Mouse (Mus musculus): Measurements from ENCODE around the gene Esrp2.

Gene Esrp2

GRCm38 (mm10) chr8:106147868-106148565 is 11.2 kb upstream of the Esrp2 start:
- DNase-seq (ENCODE audit: low spot score in 2 of 2): no peak

DNA sequence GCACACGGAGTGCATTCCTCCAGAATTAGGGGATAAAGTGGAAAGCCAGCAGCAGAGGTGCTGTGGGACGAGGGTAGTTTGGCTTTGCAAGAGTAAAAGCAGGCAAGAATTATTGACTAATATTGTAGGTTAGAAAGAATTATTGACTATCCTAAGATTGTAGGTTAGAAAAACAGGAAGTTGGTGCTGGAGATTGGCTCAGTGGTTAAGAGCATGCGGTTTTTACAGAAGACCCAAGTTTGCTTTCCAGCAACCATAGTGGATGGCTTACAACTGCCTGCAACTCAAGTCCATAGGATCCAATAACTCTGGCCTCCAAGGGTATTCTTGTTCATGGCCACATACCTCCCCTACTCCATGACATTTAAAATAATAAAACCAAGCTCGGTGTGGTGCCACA is 9.2 kb upstream of the Esrp2 start:
- no peak for DNase-seq (ENCODE audit: low spot score in 2 of 2)

GRCm38 (mm10) chr8:106145331-106145730 is 8.6 kb upstream of the Esrp2 start:
- no peak for DNase-seq (ENCODE audit: low spot score in 2 of 2)

GRCm38 (mm10) chr8:106140769-106141168 is 4.0 kb upstream of the Esrp2 start:
- peak; percentile 78 to 87 for DNase-seq (ENCODE audit: low spot score in 2 of 2)

- no peak for DNase-seq (ENCODE audit: low spot score in 2 of 2)
Observed at GRCm38 (mm10) chr8:106140191-106140590, 3.4 kb upstream of the Esrp2 start.

- DNase-seq (ENCODE audit: low spot score in 2 of 2): no peak
Observed at GRCm38 (mm10) chr8:106138616-106139015, 1.8 kb upstream of the Esrp2 start.

DNA sequence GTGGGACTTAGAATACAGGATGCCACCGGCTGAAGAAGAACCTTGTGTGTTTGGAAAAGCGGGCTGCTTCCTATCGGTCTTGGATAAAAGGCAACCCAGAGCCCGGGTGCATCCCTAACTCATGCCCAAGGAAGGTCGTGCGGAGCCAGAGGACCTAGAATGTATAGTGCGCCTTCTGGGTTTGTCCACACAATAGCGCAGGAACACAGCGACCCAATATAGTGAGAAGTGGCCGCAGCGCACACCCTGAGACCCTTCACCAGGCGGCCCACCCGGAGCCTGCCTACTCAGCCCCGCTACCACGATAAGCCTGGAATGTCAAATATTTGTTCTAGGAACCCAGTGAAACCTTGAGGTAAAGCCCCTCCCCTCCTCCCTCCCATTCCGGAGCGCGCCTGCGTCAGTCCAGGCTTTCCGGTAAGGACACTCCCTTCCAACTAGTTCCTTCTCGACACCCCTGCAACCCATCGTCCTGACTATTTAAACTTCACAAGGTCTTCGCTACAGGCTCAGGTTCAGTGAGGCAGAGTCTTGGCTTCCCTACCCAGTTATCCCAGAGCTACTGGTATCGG is 1.2 kb upstream of the Esrp2 start:
- peak in 1 of 2 experiments; percentile 54 for DNase-seq (ENCODE audit: low spot score in 2 of 2)

DNA sequence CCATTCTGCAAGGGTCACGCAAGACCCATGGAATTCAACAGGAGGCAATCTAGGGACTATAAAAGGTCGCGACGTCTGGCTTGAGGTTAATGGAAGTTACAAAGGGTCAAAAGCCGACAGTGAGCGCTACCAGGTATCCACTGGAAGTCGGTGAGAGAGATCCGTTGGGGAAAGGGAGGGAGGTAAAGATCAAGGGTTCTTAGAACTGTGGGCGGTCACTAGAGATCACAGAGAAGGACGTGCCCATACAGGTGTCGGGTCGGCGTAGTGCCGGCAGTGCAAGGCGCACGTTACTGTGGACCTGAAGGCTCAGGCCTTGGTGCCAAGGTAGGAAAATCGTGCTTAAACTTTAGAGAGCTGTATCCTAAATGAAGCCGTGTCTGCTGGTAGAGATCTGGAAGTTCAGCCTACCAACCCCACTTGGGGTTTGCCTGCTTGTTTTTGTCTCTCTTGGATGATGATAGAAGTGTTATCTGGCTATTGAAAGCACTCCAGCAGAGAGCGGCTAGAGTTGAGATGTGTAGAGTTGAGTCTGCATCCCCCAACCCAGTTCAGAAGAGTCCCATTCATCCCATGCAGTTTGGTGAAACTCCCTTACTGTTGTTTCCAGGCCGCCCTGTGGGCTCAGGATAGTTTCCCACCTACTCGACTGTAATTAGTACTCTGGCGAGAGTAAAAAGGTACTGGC is 588 bp upstream of the Esrp2 start:
- DNase-seq (ENCODE audit: low spot score in 2 of 2): no peak

DNA sequence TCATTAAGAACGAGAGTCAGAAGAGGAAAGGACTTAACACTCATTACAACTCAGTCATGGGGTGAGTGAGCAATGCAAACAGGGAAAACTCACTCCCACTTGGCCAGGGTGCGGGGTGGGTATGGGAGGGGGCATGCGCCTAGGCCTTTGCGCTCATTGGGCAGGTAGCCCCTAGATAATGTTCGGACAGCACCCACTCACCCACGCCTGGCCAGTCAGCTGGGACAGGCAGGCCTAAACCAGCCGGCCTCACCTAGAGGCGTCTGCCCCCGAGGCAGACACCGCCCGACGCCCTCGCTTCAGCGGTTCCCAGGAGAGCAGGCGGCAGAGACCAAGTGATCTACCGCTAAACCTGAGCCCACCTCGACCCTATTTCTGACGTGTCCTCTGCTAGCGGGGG is 1.1 kb downstream of the Esrp2 start:
- DNase-seq (ENCODE audit: low spot score in 2 of 2): no peak

- DNase-seq (ENCODE audit: low spot score in 2 of 2): no peak
Observed at GRCm38 (mm10) chr8:106134751-106135571, 1.8 kb downstream of the Esrp2 start.

DNA sequence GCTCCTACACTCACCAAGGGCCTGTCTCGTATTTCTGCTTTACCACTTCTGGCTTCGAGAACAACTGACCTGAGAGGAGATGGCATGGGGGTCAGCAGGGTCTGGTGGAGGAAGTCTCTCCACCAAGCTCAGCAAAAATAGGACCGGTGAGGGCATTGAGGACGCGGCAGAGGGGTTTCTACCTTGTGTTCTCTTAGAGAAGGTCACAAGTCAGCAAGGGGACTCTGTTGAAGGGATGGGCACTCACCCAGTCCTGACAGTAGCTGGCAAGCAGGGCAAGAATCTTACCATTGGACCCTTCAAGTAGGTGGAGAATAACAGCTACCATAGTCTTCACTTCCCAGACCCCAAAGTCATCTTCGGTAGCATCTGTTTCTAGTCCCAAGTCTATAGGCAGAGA is 2.8 kb downstream of the Esrp2 start:
- DNase-seq (ENCODE audit: low spot score in 2 of 2): no peak

GRCm38 (mm10) chr8:106133526-106133925 is 3.2 kb downstream of the Esrp2 start:
- no peak for DNase-seq (ENCODE audit: low spot score in 2 of 2)

- DNase-seq (ENCODE audit: low spot score in 2 of 2): no peak
Observed at GRCm38 (mm10) chr8:106132356-106132755, 4.4 kb downstream of the Esrp2 start.

DNA sequence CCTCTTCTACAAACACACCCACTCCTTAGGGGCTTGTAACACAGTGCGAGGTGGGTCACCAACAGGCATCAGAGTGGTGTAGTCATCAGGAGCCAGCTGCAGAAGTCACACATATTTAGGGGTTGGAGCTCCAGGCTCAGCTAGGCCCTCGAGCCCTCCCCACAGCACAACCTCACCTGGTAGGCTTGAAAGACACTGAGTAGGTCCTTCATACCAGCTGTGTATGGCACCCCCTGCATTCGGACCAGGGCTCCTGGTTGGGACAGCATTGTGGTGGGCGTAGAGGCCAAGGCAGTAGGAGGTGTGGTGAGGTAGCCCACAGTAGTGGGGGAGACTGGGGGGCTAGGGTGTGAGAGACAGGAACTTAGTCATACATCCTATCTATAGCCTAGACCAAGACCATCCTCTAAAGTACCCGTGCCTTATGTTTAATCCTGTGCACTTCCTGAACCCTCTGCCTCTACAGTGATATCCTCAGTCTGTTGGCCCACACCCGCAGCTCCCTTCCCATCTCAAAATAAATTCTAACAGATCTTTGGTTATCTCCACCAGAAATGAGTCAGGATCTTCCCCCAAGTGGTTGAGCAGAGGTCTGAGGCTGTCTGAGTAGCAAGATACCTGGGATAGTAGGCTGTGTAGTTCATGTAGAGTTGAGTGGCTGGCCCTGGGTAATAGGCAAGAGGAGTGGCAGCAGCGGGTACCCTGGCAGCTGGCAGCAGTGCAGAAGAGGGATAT is 5.1 kb downstream of the Esrp2 start:
- no peak for DNase-seq (ENCODE audit: low spot score in 2 of 2)

GRCm38 (mm10) chr8:106131021-106131420 is 5.8 kb downstream of the Esrp2 start:
- no peak for DNase-seq (ENCODE audit: low spot score in 2 of 2)

DNA sequence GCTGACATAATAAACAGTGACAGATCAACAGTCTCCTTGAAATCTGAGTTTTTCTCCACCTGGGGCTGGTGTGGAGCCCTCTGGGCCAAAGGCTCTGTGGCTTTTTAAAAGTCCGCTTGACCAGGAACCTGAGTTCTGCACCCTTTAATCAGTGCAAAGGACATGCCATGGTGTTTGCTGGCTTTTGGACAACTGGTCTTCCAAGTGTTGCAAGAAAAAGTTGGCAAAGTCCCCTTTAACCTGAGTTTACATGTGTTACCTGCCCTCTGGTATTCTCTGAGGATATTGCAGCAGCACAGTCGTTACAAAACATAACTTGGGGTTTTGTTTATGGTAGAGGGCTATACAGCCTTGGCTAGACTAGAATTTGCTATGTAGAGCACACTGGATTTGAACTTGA is 6.3 kb downstream of the Esrp2 start:
- DNase-seq (ENCODE audit: low spot score in 2 of 2): peak in 1 of 2 experiments; percentile 13

GRCm38 (mm10) chr8:106129997-106130396 is 6.8 kb downstream of the Esrp2 start:
- DNase-seq (ENCODE audit: low spot score in 2 of 2): no peak

GRCm38 (mm10) chr8:106129232-106129930 is 7.4 kb downstream of the Esrp2 start:
- DNase-seq (ENCODE audit: low spot score in 2 of 2): no peak

- DNase-seq (ENCODE audit: low spot score in 2 of 2): no peak
Observed at GRCm38 (mm10) chr8:106127882-106128410, 8.8 kb downstream of the Esrp2 start.

GRCm38 (mm10) chr8:106127054-106127453 is 9.7 kb downstream of the Esrp2 start:
- DNase-seq (ENCODE audit: low spot score in 2 of 2): no peak

- DNase-seq (ENCODE audit: low spot score in 2 of 2): no peak
Observed at GRCm38 (mm10) chr8:106126055-106126454, 10.7 kb downstream of the Esrp2 start.

Measured in right cerebral cortex, postnatal 10 days (tissue).